Mouse (Mus musculus) kidney, postnatal 4 days (tissue): ENCODE results near the gene Pgpep1.

Source experiments
- DNase-seq, 2 experiments: peaks; one replicate each; pipeline ENCODE4 v3.0.0; 2021; ENCODE audit warnings: mixed read lengths in 2 of 2

Pgpep1 gene

GRCm38 (mm10) chr8:70689892-70690390, 29.8 kb upstream of the Pgpep1 start:
- DNase-seq: no peak

DNA sequence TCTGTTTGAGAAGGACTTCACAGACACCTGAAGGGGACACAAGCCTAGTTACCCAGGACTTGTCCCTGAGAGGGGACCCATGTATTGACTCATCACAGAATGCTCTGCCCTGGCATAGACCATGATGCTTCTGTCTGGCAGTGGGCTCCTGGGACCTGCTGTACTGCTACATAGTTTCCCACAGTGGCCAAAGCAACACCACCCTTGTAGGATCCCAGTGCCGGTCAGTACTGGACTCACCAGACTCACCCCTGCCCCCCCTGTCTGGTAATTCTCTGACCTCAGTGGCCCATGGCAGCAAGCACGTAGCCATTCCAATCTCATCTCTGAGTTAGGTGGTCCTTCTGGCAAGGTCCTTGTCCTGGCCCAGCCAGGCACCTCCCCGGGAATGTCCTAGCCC, 27.9 kb upstream of the Pgpep1 start:
- no peak for DNase-seq

- peak; percentile 66 to 72 for DNase-seq
These were observed 27.4 kb upstream of the Pgpep1 start for GRCm38 (mm10) chr8:70687576-70687975.

DNA sequence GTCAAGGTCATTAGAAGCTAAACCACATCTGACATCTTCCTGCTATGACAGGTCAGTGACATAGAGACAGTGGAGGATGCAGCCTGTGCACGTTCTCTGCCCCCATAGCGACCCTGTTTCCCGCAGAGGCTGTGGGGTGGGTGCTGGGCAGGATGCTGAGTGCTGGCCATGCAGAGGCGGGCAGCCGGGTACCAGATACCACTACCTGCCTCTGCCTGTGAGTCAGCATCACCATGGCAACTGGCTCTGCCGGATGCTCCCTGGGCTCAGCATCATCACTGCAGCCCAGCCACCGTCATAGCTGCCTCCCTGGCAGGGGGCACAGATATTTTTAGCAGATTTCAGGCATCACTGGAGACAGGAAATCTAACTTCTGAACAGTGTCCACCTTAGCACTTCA, 24.1 kb upstream of the Pgpep1 start:
- no peak for DNase-seq

- DNase-seq: no peak
These were observed 22.5 kb upstream of the Pgpep1 start for GRCm38 (mm10) chr8:70682692-70683091.

- DNase-seq: peak; percentile 67 to 84
These were observed 22.0 kb upstream of the Pgpep1 start for GRCm38 (mm10) chr8:70682193-70682592.

- DNase-seq: no peak
These were observed 21.2 kb upstream of the Pgpep1 start for GRCm38 (mm10) chr8:70681410-70681809.

DNA sequence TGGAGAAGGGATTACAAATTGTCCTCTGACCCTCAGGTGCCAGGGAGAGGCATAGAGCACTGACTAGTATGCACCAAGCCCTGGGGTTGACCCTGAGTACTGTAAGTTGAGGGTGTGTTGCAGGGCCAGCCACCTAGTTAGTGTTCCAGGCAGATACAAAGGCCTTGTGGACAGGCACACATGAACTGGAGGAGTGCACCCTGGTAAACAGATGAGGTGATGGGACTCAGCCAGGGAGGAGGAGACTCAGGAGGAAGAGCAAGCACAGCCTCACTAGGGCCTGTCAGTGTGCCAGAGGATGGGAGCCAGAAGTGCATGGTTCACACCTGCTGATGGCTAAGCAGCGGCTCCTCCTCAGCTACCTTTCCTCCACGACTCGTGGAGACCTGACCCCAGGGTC, 19.9 kb upstream of the Pgpep1 start:
- no peak for DNase-seq

DNA sequence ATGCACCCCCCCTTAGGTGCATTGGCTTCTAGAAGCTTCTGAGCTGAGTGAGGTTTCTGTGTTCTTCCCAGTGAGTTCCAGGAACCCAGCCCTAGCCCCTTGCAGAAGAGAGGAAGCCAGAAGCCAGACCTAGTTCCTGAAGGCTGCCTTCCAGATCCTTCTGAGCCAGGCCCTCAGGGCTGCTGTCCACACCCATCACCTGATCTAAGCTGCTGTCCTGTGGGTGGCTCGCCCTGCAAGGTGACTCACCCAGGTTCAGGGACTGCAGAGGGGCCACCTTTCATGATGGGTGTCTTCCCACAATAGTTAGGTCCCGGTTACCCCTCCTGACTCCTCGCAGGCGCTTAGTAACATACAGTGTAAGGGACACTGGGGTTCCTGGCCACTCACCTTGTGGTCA, 19.2 kb upstream of the Pgpep1 start:
- no peak for DNase-seq

- DNase-seq: no peak
These were observed 18.5 kb upstream of the Pgpep1 start for GRCm38 (mm10) chr8:70678679-70679078.

- DNase-seq: peak; percentile 47 to 73
These were observed 17.4 kb upstream of the Pgpep1 start for GRCm38 (mm10) chr8:70677451-70678080.

DNA sequence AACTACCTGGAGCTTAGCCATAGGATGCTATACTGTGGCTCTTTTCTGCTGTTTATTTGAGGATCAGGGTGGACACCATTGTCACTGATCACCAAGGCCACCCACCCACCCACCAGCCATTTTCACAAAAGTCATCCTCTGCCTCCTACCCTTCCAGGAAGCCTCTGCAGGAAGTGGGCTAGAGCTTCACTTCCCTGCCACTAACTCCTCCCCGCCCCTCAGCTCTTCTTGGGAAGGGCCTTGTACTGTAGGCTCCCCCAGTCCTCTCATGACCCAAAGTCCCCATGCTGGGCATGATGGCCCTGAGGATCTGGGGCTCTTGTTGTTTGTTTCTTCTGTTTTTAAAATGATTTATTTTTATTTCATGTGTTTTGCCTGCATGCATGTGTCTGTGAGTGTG, 15.1 kb upstream of the Pgpep1 start:
- peak in 1 of 2 experiments; percentile 18 for DNase-seq

DNA sequence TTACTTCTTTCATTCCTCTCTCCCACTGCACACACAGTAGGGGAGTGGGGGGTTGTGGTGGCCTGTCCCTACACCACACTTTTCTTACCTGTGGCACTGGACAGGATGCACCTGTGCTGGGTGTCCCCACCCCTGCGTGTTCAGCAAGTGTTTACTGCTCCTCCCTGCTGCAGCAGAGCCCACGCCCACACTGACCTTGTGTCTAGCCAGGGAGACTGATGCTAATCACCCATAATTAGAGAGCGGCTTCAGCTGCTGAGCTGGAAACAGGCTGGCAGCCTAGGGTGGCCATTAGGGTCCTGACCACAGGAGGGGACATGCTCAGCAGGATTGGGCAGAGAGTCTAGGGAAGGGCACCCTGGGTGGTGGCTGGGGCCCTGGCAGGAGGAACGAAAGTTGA, 14.5 kb upstream of the Pgpep1 start:
- DNase-seq: peak in 1 of 2 experiments; percentile 30

GRCm38 (mm10) chr8:70674109-70674508, 13.9 kb upstream of the Pgpep1 start:
- peak in 1 of 2 experiments; percentile 12 for DNase-seq

- DNase-seq: peak; percentile 94 to 98
These were observed 13.1 kb upstream of the Pgpep1 start, which contains the start of gene Lsm4 for GRCm38 (mm10) chr8:70673079-70673856. Lsm4 (plus strand) TSS chr8:70673248.

DNA sequence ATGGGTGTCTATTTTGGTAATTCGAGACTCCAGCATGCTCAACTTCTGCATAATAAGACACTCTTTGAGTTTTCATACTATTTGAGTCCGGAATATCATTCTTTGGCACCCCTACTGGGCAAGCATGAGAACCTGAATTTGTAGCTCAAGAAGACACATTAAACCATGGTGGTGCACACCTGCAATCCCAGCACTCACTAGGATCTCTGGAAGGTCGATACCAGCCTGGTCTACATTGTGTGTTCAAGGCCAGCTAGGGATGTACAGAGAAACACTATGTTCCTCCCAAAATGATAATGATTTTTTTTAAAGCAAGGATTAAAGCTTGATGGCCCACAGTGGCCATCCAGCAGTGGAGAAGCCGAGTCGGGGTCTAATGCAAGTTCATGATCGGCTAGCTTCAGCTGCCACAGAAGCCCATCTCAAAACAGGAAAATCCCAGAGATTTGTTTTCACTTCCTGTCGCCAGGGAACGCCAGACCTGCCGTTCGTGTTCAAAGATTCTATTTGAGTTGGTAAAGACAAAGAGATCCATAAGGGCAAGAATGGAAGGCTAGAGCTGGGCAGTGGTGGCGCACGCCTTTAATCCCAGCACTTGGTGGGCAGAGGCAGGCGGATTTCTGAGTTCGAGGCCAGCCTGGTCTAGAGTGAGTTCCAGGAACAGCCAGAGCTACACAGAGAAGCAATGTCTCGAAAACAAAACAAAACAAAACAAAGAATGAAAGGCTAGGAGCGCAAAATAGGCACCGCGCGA, 12.3 kb upstream of the Pgpep1 start:
- DNase-seq: peak in 1 of 2 experiments; percentile 36

DNA sequence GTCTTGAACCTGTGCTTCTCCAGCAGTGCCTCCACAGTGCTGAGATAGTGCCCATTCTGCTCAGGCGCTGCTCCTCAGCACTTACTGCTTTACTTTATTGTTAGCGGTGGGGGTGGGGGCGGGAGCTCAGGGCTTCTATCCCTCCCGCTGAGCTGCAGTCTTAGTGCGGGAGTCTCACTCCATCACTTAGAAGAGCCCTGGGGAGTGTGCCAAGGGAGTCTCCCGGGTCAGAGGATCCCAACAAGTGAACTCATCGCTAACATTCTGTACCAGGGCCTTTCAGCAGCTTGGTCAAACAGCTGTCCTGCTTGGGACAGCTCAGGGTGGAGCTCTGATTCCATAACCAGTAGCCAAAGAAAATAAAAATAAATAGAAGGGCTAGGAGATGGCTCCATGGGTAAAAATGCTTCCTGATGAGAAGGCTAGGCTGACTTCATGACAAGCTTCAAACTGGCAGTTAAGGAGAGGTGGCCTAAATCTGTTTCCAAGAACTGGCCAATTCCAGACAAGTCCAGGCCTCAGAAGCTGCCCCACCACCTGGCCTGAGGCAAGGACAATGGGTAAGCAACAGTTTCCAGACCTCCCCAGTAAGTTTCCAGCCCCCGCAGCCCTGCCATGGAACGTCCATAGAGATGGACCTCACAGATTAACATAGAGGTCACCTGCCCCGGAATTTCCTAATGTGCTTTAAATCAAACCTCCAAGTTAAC, 11.6 kb upstream of the Pgpep1 start:
- DNase-seq: peak; percentile 63 to 75

- DNase-seq: no peak
These were observed 6.9 kb upstream of the Pgpep1 start for GRCm38 (mm10) chr8:70667071-70667470.

GRCm38 (mm10) chr8:70665599-70665998, 5.4 kb upstream of the Pgpep1 start:
- peak in 1 of 2 experiments; percentile 67 for DNase-seq

DNA sequence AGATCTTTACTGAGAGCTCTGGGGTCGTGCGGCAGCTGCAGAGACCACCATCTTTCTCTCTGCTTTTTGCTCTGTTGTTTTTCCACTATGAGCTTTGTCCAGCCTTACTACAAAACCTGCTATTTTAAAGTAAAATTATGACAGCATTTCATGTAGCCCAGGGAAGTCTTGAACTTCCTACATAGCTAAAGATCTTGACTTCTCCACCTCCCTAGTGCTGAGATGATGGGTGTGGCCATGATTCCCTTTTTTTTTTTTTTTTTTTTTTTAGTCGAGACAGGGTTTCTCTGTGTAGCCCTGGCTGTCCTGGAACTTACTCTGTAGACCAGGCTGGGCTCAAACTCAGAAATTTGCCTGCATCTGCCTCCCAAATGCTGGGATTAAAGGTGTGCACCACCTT, 4.4 kb upstream of the Pgpep1 start:
- no peak for DNase-seq

DNA sequence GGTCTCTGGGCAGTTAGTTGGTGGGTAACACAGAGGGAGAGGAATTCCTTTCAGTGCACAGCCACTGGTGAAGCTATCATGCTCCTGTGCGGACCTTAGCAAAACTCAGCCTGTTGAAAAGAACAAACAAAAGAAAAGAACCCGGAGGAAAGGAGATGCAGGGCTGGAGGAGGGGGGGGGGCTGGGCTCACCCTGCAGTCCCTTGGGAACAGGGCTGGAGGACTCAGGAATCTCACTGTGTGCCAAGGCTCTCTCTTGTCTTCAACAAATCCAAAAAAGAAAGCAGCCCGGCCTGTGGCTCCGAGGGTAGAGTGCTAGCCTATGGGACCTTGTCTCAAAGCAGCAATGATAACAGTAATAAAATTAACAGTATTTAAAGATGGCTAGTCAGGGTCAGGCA, 3.5 kb upstream of the Pgpep1 start:
- no peak for DNase-seq

DNA sequence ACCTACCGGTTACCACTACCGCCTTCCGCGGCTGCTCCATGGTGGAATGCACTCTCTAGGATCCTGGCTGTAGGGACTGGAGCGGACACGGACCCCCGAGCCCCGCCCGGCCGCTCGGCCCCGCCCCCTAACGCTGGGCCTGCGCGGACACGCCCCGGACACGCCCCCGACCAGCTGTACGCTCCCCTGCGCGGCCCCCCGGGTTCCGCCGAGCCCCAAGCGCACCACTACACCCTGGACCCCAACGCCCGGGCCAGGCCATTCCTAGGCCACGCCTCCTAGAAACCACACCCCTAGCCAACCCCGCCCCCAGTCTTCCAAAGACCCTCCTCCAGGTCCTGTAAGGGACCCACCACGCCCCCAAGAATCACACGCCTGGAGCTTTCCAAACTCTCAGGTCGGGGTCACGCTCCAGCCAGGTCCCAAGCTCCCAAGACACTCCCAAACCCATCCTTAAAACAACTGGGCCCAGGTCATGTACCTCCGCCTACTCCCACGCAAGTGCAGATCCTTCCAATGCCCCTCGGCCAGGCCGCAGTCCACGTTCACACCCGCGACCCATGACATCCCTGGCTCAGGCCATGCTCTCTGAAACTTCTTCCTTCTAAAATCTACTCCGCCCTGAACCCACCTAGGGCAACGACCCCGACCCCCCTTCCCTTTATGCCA, 450 bp downstream of the Pgpep1 start:
- peak; percentile 98 for DNase-seq
